Mouse (Mus musculus) erythroblast, adult 5-6 weeks (primary cell): Measurements from ENCODE around the gene Pdia6. TPM values are rescaled to one million over a fixed set of nuclear protein-coding genes. Genes with fewer than 3 reads are reported as not detected.

Experiments
- ATAC-seq: replicated peaks from 2 replicates; pipeline ENCODE4 v1.8.0; 2016; ENCODE audit warnings: moderate number of reproducible peaks, mild to moderate bottlenecking, moderate TSS enrichment, inconsistent platforms; ENCODE audit not compliant: poor library complexity, low FRiP score, severe bottlenecking
- total RNA-seq, 2 experiments: library from RNA; stranded (forward) in 1 of 2; stranded (reverse) in 1 of 2; fragments of 150-400 nt in 1 of 2; fragments of 200-764, 138-1000 nt in 1 of 2; gene quantifications; 2 replicates each; pipeline versions ENCODE4 v1.2.3 to v1.2.4; 2015 to 2017; ENCODE audit warnings: low replicate concordance in 2 of 2

The Pdia6 gene
- total RNA-seq (2015; ENCODE audit: low replicate concordance) (64.0 and 64.9 TPM in 2 replicates), total RNA-seq (2017; ENCODE audit: low replicate concordance) (57.6 and 63.9 TPM in 2 replicates)

DNA sequence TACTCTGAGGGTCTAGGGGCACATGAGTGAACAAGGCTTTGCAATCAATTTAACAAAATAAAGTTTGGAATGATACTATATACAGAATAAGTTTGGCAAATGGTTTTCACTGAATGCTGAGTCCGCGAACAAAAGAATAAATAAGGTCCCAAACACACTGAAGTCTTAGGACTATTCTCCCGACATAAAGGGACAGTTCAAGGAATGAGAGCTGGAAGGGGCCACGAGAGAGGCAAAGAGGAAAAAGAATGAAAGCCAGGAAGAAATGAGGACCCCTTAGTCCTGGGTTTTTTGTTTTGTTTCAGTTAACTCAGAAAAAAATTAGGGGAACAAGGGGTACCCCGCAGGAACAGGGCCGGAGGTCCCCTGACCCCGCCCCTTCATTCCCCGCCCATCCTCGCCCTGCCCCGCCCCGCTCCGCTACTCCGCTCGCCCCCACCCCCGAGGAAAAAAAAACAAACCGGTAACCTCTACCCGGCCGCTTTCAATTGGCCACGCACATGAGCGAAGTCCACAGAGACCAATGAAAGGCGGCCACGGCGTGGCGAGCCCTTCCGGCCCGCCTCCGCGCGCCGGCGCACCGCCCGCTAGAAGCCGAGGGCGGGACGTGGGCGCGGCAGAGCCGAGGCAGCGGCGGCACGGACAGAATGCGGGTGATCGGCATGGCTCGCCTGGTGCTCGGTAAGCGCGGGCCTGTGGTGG, at the start of gene Pdia6:
Pdia6 (plus strand) TSS at position 575 of the 702 bp plus-strand sequence.
- ATAC-seq = peak; percentile 99

DNA sequence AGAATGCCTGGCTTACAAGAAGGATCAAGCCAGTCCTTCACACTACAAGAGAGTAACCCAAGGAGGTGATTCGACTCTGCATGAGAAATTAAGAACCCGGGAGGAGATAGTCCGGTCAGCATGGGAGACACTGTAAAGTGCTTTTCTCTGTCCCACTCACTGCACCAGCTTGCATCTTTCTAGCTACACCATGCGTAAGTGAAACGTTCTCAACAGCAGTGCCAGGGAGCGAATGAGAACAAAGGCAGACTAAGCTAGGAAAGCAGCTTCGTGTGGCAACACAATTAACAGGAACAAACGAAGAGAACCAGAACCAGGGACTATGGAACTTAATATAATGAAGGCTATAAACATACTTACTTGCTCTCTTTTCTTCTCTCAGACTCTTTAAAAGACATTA, 48.0 kb upstream of the Pdia6 start:
- no peak for ATAC-seq

DNA sequence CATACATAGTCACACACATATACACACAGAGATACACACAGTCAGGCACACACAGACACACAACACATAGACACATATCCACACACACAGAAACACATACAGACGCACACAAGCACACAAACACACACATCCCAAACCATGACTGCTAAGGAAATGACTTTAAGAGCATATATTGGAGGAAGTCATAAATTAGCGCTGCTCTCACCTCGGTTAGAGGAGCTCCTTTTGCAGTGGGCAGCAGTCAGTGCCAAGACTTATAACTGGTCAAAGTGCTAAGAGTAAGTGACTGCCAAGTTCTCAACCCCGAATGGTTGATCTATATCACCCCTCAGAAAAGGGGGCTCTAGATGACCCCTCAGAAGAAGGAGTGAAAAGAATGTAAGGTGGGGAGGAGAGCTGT, 47.2 kb upstream of the Pdia6 start:
- ATAC-seq = no peak

DNA sequence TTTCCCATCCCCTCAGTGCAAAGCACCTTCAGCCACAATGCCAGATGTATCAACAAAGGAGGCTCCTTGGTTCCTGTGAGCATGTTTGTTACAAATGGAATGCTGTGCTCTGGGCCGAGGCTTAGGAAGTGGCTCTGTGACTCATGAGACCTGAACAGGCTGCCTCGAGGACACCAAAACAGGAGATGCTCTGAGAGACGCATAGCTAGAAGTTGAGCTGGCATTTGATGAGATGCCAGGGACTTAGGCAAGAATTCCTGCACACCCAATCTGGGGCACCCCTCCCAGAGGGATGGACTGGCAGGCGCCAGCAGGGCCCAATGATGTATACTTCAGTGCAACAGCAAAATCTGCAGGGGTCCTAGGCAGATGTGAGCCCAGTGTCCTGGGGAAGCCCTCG, 45.7 kb upstream of the Pdia6 start:
- ATAC-seq = no peak

DNA sequence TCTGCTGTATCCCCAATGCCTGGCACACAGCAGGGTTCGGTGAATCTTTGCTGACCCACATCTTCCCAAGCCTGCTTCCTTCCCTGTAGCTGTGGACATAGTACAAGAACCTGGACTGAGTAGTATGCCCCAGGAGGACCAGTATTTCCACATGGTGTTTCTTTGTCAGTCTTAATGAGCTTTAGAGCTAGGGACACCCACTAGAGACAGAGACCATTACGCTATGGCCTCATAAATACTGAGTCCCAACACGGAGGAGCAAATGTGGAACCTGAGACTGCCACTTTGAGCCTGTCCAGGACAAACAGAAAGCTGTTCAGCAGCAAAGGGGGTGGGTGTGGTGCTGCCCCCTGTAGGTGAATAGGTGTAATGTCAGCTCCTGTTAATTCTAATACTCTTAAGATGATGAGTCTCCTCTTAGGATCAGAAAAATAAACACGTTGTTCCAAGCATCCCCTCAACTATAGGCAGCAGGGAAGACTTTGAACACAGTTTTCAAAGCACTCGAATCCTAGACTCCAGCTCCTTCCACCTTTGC, 44.4 kb upstream of the Pdia6 start:
- no peak for ATAC-seq

DNA sequence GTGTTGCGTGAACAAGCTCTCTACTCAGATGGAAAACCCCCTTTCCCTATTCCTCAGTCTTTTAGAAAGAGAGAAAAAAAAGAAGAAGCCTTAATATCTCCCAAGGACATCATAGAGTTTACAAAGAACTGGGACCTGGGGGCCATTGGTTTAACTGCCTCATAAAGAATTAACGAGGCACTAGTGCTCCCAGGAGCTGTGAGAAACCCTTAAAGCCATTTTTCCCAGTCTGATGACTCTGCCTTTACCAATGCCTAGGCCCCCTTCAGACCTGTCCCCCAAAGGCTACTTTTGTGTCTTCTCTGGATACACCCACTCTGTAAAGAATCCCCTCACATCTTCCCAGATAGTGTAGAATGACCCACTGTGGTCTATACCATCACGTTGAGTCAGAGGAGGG, 43.3 kb upstream of the Pdia6 start:
- ATAC-seq = no peak

DNA sequence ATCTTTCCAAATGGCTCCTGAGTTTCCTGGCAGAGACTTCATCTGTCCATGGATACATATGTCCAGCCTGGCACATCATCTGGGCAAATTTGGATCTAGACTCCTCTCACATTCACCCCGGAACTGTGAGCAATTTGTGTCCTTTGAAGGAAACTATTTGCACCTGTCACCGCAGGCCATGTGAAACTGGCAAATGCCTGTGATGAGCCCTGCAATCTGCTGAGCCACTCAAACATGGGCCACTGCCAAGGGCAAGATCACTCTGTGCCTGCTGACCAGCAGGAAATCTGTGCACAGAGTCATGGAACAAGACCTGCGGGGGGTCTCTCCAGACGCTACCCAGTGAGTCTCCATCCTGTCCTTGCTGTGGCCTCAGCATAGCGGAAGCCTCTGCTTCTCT, 41.3 kb upstream of the Pdia6 start:
- no peak for ATAC-seq

DNA sequence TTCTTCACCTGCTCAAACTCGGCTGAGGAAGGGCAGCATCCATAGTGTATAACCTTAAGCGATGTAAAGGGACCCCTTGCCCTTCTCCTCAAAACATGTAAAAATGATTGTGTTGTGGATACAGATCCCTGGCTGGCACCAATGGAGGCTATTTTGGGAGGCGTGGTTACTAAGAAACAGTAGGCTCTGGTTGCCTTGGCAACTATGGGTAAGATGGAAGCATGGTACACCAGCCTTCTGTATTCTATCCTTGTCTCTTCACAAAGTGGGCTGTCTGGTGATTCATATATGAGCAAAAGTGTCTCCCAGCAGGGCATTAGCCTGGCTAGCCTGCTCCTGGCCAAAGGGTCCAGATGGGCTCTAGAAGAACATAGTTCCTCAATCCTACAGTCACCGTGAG, 38.4 kb upstream of the Pdia6 start:
- ATAC-seq = no peak

DNA sequence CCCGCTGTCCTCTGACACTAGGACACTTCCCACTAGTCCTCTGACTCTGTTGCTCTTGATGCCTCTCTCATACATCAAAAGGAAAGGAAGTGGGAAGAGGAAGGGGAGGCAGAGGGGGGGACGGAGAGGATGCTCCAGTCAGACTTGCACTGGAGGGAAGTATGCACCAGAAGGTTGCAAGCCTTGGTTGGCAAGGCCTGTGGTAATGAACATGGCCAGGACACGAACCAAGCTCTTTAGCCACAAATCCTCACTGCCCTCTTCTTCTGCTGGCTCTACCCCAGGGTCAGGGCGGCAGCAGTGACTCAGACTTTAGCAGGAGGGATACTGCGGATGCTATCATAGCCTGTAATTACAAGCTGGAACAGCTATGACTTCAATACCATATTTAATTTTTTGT, 35.8 kb upstream of the Pdia6 start:
- no peak for ATAC-seq

DNA sequence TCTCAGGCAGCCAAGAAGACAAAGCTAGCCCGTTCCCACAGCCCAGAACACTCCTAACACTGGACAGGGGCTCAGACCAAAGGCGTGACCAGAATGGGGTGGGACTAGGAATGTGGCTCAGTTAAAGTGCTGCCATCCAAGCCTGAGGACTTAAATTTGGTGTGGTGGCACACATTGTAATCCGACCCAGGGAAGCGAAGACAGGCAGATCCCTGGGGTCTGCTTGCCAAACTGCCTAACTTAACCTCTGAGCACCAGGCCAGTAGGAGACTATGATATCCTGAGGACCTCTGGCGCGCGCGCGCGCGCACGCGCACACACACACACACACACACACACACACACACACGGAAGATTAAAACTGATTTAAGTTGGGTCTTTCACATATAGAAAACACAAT, 34.8 kb upstream of the Pdia6 start:
- no peak for ATAC-seq

DNA sequence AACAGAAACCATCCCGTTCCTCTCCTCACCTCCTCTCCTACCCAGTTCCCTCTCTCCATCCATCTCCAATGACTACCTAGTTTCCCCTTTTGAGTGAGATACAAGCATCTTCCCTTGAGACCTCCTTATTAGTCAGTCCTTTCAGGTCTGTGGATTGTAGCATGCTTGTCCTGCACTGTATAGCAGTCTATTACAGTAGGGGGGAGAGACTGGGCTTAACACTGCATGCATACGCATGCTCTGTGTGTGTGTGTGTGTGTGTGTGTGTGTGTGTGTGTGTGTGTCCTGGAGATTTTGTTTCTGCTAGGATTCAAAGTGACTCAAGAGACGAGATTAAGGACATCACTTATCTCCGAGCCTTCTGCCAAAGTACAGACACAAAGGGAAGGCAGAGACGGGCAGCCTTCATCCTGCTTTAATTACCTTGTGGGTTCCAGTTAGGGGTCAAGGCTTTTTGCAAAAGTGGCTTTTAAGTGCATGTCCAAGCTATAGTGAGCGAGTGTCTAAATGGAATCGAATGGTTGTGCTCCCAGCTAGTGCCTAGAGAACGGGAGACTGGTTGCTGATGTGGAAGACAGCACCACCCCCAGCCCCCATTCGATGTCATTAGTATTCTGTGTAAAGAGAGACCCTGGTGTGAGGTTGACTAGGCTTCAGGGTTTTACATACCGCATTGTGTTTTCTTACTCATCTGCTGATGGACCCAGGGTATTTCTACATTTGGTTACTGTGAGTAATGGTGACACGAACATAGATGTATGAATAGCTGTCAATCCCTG, 30.6 kb upstream of the Pdia6 start:
- ATAC-seq = no peak

DNA sequence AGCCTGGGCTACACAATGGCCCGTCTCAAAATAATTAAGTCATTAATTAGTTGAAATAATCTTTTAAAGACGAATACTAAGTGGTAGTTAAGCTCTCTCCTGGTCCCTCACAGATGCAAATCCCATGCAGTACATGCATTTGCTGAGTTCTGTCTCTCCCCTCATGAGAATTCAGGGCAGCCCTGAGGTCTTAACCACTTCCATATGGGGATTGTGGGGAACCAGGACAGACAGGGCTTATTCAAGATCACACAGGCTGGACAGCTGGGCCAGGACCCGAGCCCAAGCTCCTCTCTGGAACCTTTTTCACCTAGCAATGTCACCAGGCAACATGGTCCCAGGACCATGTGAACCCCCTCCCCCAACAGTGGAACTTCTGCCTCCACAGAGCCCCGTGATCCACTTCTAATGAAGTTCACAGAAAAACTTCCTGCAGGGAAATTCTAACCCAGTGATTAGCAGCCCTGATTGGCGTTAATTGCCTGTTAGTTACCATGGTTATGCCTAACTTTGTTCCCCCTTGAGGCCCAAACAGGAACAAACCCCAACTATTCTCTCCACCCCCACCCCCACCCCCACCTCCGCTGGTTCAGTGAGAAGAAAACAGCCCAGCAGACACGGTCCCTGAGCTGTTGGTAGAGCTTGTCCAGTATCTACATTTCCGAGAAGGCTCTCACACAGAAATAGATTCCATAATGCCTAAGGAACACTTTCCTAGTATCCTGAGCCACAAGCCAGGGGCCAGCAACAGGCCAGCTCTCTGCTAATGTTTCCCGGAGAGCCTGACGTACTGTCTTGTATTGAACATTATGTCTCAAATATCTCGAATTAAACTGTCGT, 27.5 kb upstream of the Pdia6 start:
- no peak for ATAC-seq

DNA sequence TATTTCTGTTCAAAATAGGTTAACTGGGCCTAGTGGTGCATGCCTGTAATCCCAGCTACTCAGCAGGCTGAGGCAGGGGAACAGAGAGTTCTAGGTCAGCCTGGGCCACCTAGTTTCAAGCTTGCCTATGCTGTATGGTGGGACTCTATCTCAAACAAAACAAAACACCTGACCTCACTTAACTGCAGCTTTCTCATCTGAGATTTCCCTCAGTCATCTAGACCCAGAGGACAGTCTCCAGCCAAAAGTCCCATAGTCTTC, 27.0 kb upstream of the Pdia6 start:
- no peak for ATAC-seq

DNA sequence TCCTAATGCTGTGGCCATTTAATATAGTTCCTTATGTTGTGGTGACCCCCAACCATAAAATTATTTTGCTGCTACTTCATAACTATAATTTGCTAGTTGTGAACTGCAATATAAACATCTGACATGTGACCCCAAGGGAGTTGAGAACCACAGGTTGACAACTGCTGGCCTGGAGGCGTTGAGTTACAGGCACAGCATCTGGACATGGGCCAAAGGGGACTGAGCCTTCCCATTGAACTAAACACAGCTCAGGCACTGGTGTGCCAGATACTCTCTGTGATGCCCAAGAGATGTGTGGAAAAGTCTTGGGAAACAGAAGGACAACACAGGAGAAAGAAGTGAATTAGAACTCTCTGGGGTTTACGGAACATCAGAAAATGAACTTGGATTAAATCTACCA, 25.3 kb upstream of the Pdia6 start:
- no peak for ATAC-seq

DNA sequence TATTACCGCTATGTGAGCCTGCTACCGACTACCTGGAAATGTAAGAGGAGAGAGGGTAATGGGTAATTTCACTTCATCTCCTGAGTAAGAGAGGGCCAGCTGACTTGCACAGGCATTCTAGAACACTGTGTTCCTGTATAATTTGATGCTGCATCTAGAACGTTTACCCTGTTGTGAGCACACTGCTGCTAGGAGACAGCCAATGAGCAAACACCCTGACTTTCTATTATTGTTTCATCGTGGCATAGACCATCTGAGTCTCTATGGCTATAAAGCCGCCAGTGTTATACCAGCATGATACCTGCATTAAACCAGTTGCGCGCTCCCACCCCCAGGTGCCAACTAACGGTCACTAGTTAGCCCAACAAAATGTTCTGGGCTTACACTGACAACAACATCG, 24.7 kb upstream of the Pdia6 start:
- ATAC-seq = no peak

DNA sequence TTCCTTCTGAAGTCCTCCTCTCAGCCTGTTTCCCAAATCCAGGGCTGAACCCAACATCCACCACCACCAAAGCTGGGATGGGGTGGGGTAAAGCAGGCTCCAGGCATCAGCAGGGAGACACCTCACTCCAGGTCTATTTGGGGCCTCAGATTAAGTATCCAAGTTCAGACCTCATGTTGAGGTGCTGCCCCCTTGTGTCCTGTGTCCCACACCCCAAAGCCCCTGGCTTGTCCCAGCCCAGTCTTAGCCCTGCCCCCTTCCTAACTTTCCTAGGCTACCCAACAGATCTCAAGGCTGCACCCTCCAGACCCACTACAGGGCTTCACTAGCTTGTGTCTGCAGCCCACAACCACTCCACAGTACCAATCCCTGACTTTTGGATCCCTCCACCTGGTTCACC, 24.3 kb upstream of the Pdia6 start:
- no peak for ATAC-seq

DNA sequence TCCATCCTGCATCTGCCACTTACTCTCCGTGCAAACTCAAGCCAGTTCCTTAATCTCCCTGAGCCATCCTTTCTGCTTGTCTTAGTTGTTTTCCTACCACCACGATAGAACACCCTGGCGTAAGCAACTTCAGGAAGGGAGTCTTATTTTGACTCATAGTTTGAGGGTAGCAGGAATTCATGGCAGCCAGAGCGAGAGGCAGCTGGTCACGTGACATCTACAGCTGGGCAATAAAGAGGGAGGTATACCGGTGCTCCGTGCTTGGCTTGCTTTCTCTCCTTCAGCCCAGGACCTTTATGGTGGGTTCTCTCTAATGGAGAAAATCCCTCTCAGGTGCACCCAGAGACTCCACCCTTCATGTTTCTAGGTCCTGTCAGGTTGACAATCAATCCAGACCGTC, 15.4 kb upstream of the Pdia6 start:
- no peak for ATAC-seq

DNA sequence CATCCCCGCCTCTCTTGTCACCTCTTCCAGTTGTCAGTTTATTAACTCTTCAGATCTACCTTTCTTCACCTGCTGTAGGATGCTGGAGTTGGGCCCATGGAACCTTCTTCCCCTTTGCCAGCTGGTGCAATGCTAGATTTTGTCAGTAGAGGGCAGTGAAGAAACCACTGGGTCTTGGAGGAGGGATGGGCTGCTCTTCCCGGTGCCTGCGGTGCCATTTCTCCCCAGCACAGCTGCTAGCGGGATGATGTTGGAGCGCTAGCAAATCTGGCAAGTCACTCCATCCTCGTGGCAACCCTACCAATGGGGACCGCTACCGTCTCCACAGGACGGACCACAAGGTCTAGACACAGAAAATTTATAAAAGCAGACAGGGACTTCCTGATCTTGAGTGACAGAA, 13.3 kb upstream of the Pdia6 start:
- peak; percentile 46 for ATAC-seq

DNA sequence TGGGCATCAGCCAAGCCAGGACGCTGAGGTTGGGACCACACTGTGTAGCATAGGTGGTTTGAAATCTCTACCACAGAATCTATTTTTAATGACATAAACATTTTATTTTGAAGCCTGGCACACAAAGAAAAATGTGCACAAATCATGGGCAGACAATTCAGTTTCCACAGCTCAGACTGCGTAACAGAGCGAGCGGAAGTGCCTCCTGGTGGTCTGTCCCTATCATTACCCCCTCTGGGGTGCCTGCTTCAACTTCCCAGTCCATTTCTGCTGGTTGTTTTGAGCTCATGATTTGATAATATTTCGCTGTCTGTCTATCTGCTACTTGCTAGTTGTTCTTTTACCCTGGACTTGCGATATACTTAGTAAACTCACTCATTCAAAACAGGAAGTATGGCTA, 10.7 kb upstream of the Pdia6 start:
- no peak for ATAC-seq

DNA sequence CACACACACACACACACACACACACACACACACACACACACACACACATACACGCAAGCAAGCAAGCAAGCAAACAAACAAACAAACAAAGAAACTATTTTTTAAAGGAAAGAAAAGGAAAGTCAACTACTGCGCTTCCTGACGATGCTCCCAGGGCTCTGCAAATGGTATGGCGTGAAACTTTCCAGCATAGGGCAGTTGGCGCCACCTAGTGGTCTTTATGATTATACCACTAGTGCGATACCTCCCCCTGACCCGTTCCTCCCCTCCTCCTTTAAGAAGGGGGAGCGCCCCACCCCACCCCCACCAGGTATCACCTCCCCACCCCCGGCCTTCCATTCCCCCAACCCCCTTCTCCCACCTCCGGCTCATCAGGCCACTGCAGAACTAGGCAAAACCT, 9.4 kb upstream of the Pdia6 start:
- no peak for ATAC-seq

DNA sequence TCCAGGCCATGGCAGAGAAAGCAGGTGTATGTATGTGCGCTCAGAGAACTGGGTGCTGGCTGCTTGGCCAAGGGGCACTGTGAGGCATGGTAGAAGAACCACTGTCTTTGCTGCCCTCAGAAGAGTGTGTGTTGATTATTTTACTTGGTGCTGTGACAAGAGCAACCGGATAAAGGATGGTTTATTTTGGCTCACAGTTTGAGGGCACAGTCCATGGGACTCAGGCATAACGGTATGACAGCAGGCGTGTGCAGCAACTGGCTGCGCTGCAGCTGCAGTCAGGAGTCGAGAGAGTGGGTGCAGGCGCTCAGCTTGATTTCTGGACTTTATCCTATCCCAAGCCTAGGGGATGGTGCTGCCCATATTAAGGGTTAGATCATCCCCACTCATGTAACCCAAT, 7.9 kb upstream of the Pdia6 start:
- ATAC-seq = no peak
